Mouse (Mus musculus): Measurements from ENCODE around the gene Sec1.

DNA sequence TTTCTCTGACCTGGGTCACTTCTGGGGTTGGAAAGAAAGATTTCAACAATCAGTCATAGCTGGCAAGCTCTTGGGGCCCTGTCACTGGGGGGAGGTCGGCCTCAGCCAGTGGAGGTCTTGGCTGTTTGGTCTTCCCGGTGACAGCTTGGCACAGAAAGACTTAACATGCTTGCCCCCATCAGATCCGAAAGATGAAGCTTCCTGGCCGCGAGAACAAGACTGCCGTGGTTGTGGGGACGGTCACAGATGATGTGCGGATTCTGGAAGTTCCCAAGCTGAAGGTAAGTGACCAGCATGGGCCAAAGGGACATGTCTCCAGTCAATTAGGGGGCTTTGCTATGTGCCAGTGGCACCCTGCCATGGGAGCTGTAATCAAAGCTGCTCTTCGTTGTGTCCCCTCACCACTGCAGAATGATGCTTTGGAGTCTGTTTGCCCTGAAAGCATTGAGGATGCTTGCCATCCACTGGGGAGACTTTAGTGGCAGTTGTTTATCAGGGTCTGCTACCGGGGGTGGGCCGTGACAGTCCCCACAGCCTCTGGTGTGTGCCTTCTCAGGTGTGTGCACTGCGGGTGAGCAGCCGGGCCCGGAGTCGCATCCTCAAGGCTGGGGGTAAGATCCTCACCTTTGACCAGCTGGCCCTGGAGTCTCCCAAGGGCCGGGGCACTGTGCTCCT lies 25.7 kb upstream of the Sec1 start:
- TF ChIP-seq CTCF (IDR thresholded peaks at IDR 0.05; ENCODE audit: low read depth) (no peak), EP300 (IDR thresholded peaks at IDR 0.05; ENCODE audit: low read depth) (no peak)
